Mouse (Mus musculus) CH12.LX (cell line): Measurements from ENCODE around the gene Tmem56.

ENCODE experiments used
- CTCF ChIP-seq, 2 experiments: IDR thresholded peaks in 1 of 2; conservative IDR thresholded peaks in 1 of 2; 2 replicates each; pipeline ENCODE4 v1.5.1; 2011 to 2012; ENCODE audit warnings: low read depth in 2 of 2, low read length in 2 of 2, improper control_type of control experiment in 1 of 2, inconsistent platforms in 1 of 2, mild to moderate bottlenecking in 1 of 2, moderate library complexity in 1 of 2
- ELF1 ChIP-seq: IDR thresholded peaks from 2 replicates; pipeline ENCODE4 v1.6.1; 2014; ENCODE audit warnings: low read depth, mild to moderate bottlenecking, inconsistent platforms, low read length, improper control_type of control experiment
- EP300 ChIP-seq: IDR thresholded peaks from 2 replicates; pipeline ENCODE4 v1.6.1; 2011; ENCODE audit warnings: low read length, improper control_type of control experiment
- HCFC1 ChIP-seq: IDR thresholded peaks from 2 replicates; pipeline ENCODE4 v1.6.1; 2012; ENCODE audit warnings: low read depth, mild to moderate bottlenecking, inconsistent platforms, low read length, improper control_type of control experiment
- JUND ChIP-seq: conservative IDR thresholded peaks from 2 replicates; pipeline ENCODE4 v1.6.1; 2011; ENCODE audit warnings: low read depth, low read length, improper control_type of control experiment
- MAX ChIP-seq: IDR thresholded peaks from 2 replicates; pipeline ENCODE4 v1.6.1; 2011; ENCODE audit warnings: low read length, improper control_type of control experiment
- MEF2A ChIP-seq: IDR thresholded peaks from 2 replicates; pipeline ENCODE4 v1.6.1; 2014; ENCODE audit warnings: low read depth, mild to moderate bottlenecking, inconsistent platforms, low read length, improper control_type of control experiment, borderline replicate concordance
- MXI1 ChIP-seq: IDR thresholded peaks from 2 replicates; pipeline ENCODE4 v1.6.1; 2011; ENCODE audit warnings: mild to moderate bottlenecking, low read depth, low read length, improper control_type of control experiment
- POLR2A ChIP-seq: IDR thresholded peaks from 2 replicates; pipeline ENCODE4 v1.6.1; 2011; ENCODE audit warnings: low read depth, mild to moderate bottlenecking, improper control_type of control experiment, low read length
- SMC3 ChIP-seq: IDR thresholded peaks from 2 replicates; pipeline ENCODE4 v1.6.1; 2011; ENCODE audit warnings: low read depth, low read length, improper control_type of control experiment
- USF1 ChIP-seq: IDR thresholded peaks from 2 replicates; pipeline ENCODE4 v1.6.1; 2014; ENCODE audit warnings: low read depth, mild to moderate bottlenecking, inconsistent platforms, low read length, improper control_type of control experiment
- ZC3H11A ChIP-seq: IDR thresholded peaks from 2 replicates; pipeline ENCODE4 v1.6.1; 2012; ENCODE audit warnings: low read depth, mild to moderate bottlenecking, inconsistent platforms, low read length, improper control_type of control experiment

DNA sequence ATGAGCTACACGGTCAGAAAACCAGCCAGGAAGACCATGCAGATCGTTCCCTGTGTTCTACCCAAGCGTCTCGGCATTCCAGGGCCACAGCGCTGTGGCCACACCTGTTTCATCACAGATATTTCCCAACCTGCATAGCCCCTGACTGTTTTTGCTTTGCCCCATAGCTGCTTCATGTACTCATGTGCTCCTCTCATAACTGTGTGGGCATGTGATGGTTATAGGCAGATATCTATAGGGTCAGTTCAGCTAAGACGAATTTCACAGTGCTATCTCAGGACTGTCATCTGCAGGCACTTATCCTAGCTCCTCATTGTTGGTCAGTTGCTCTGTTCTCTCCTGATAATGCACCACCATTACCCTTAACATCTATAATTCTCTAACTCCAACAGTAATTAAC, 18.7 kb downstream of the Tmem56 start:
- no peak for TF ChIP-seq EP300
- TF ChIP-seq ZC3H11A: no peak
- TF ChIP-seq MEF2A: no peak
- no peak for TF ChIP-seq USF1
- no peak for TF ChIP-seq ELF1
- no peak for TF ChIP-seq CTCF (conservative IDR thresholded peaks at IDR 0.05 in 1 of 2, IDR thresholded peaks at IDR 0.05 in 1 of 2; ENCODE audit: low read depth in 2 of 2, low read length in 2 of 2)
- no peak for TF ChIP-seq MXI1
- TF ChIP-seq JUND: no peak
- TF ChIP-seq MAX: no peak
- TF ChIP-seq SMC3: no peak
- no peak for TF ChIP-seq POLR2A
- no peak for TF ChIP-seq HCFC1
